Mouse (Mus musculus) naive thymus-derived CD4-positive, alpha-beta T cell, adult 2 months (primary cell): Measurements from ENCODE around the gene Gba.
A peak's percentile ranks its signal among the peaks of the same experiment; 100 is the strongest.

Experiments used
- DNase-seq: peaks from one replicate; pipeline ENCODE4 v3.0.0-alpha.2; 2011; ENCODE audit warnings: low read depth

Gba gene

GRCm38 (mm10) chr3:89183058-89183958, 19.4 kb upstream of the Gba start, which contains the start of gene Fam189b:
Fam189b (plus strand) TSS chr3:89183143.
- peak; percentile 71 for DNase-seq

DNA sequence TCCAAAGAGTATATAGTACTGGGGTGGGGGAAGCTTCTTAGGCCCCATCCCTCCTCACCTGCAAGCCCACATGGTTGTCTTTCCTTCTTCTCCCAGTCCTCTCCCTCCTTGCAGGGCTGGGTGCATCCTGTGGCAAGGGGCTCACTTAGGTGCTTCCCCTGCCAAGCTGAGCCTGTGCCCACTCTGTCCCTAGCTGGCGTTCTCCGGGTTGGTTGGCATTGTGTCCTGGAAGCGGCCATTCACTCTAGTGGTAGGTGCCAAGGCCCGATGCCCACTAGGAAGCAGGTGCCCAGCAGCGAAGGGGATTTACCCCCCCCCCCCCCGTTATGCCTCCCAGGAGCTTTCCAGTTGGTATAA, 18.8 kb upstream of the Gba start:
- DNase-seq = no peak

GRCm38 (mm10) chr3:89187197-89187596, 15.5 kb upstream of the Gba start:
- no peak for DNase-seq

GRCm38 (mm10) chr3:89187690-89188477, 14.8 kb upstream of the Gba start:
- peak; percentile 69 for DNase-seq

DNA sequence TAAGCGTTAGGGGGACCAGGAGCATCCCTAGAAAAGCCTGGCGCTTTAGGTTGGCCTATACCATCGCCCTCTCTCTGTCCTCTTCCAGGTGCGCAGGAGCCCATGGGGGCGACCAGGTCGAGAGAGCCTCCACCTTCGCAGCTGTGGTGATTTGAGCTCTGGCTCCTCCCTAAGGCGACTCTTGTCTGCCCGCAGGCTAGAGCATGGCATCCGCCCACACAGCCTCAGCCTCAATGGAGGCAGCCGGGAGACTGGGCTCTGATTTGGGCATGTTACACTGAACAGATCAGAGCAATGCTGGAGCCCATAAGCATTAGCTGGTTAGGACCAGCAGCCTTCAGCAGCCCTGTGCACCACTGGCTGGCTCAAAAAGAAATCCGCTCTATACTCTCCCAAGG, 14.3 kb upstream of the Gba start:
- peak; percentile 68 for DNase-seq

DNA sequence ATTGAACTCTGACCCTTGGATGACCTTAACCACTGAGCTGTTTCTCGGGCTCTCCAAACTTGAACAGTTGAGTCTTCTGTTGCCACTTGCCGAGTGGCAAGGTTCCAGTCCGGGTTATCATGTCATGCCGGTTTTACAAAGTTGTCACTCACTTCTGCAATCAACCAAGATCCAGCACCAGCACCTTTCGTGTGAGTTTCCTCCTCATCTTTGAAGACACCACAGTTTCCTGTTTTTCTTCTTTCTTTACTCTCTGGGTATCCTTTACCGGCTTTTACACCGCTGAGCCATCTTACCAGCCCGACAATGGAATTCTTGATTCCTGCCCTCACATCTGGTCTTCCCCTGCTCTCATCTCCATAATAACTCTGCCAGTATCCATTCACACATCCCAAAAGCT, 12.3 kb upstream of the Gba start:
- peak; percentile 82 for DNase-seq

- no peak for DNase-seq
These were observed 9.4 kb upstream of the Gba start for GRCm38 (mm10) chr3:89193351-89193750.

GRCm38 (mm10) chr3:89193853-89194252, 8.9 kb upstream of the Gba start:
- peak; percentile 83 for DNase-seq

DNA sequence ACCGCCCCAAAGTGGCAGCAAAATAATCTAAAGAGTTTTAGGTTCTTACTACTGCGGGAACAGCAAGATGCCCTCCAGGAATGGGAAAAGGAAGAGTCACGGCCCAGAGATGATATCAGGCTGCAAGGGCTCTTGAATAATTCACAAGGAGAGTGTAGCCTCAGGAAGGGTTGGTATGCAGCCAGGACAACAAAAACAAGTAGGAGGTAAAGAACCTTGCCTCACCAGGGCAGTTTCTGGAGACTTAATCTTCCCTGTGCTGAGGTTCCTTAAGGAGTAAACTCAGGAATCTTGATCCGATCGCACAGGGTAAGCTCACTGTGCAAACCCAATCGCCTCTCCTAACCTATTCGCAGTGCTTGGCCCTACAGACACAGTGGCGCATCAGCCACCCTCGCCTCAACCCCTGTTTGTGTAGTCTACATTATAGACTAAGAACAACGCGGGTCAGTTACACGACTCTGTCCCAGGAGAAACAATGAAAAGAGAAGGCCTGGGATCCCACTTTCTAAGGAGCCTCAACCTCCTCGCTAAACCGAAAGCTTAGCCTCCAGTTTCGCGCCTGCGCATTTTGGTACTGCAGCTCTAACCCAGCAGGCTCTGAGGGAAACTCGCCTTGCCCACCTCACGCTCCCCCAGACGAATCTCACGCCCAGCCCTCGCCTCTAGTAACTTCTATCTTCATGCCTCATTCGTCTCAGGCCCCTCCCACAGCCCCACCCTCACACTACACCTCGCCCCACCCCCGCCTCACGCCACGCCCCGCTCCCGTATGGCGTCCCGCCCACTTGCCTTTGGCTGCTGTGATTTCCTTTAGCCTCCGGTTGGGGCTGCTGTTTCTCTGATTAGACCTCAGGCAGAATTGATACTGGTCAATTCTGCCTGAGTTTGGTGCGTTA, 6.5 kb upstream of the Gba start:
- peak; percentile 93 for DNase-seq

DNA sequence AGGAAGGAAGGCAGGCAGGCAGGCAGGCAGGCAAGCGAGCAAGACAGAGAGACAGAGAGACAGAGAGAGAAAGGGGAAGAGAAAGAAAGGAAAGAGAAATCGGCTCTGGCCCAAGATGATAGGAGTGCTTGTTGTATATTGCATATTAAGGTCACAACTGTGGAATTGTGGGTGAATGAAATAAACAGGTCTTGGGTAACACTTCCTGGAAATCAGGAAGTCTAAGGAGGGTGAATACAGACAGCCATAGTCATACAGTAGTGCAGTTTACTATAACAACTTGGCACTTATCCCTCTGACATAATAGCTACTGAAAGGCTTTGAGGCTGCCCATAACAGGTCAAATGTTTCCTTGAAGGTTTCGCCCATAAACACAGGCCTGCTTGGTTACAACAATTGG, 2.9 kb upstream of the Gba start:
- no peak for DNase-seq

DNA sequence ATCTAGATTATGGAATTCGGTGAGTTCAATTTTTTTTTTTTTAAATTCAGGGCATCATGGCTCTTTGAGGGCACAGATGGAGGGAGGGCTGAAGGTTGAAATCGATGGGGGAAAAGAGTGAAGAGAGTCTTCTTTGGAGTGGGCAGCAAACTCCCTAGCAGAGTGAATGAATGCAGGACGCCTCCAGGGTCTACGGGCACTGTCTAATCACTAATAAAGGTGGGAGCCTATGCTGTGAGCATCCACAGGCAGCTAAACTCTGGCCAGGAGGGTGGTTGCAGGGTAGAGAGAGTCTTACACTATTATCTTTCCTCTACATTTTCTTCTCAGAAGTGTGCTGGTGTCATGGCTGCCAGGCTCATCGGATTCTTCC, 400 bp downstream of the Gba start:
- DNase-seq = no peak

GRCm38 (mm10) chr3:89206079-89206478, 3.4 kb downstream of the Gba start:
- DNase-seq = no peak

- DNase-seq = no peak
These were observed 4.0 kb downstream of the Gba start for GRCm38 (mm10) chr3:89206695-89207094.

GRCm38 (mm10) chr3:89208075-89208657, 5.4 kb downstream of the Gba start:
- DNase-seq = no peak

GRCm38 (mm10) chr3:89208736-89209135, 6.0 kb downstream of the Gba start:
- DNase-seq = no peak

- DNase-seq = no peak
These were observed 7.0 kb downstream of the Gba start for GRCm38 (mm10) chr3:89209731-89210130.

DNA sequence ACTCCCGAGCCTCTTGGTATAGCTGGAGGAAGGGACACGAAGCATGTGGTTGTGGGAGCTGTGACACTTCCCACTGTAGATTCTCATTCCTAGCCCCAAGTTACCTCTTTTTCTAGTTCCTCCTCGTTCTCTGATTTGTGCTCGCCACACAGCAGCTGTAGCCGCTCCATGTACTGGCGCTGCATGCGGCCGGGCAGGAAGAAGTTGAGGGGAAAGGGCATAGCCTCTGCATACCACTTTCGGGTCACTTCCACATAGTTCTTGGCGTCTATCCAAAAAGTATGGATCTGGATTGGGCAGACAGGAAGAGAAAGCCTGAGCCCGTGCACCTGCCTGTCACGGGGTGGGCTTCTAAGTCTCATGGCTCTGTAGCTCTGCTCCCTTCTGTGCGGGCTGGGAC, 7.4 kb downstream of the Gba start:
- no peak for DNase-seq

DNA sequence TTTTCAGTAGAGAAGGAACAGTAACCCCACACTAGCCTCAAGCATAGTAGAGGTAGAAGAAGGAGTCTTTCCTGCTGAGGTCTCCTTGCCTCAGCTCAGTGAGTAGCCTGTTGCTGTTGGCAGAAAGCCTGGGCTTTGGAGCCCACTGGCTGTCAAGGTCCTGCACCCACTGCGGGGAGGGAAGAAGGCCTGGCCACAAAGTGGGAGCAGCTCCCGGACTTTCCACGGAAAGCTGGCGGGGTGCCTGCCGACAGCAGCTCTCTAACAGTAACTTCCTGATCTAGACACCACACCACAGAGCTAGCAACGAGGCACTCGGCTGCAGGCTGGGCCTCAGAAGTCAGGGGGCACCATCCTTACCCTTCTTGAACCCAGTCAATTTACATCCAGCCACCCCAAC, 8.0 kb downstream of the Gba start:
- no peak for DNase-seq

DNA sequence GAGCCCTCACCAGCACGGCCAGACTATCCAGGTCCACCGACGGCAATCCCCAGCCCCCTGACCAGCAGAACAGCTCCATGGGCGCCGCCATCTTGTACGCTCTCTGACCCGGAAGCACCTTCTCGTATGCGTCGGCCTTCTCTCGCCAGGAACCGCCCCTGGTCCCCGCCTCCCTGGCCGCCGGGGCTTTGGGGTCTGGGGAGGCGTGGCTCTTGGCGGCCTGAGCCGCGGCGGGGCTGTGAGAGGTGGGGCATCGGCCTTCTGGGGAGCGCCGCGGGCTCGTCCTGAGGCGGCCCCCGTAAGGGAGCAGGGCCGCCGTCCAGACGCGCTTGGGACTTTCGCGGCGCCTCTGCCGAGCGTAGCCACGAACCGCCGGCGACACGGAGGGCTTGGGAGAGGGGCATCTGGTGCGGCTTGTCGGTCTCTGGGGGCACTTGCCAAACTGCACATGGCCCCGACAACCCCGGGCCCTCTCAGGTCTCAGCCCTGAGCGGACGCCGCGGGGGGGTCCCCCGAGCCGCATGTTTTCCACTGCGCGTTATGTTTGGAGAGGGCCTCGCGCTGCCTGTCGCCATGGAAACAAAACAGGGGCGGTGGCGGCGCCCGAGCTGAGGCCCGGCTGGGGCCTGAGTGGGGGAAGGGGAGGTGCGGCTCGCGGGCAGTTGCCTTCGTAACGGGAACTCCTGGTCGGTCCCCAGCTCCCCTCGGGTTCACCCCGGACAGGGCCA, 11.2 kb downstream of the Gba start:
- peak; percentile 96 for DNase-seq

DNA sequence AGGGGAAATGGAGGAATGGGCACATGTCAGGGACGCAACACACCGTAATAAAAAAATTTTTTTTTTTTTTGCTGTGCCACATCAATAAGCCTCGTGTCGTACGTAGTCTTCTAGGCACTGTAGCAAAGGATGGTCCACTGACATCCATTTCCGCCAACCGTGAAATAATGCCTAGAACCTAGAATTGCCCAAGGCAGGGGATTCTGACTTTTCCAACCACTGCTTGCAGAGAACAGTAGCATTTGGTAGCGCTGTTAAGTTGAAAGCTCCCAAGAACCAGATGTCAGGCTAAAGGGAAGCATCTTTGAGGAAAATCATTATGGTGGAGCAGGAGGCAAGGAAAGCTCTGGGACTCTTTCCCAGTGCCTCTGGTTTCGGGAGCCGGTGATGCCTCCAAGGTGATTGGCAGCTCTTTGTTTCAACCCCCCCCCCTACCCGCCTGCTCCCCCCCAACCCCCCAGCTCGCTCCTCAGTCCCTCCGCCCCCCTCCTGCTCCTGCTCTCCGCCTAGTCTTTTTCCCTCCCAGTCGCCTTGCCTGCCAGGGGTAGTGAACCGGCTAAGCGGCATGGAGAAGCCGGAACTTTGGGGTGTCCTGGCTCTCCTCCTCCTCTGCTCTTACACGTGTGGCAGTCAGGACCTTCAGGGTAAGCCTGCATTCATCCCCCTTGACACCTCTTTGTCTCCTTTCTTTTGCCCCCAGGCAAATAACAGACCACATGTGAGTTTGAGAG, 12.1 kb downstream of the Gba start, which contains the start of gene Thbs3:
Gene Thbs3, plus strand, starts transcription at position 500 of the 731 bp plus-strand sequence.
- DNase-seq = peak; percentile 56
